Mouse (Mus musculus) liver, embryonic 14.5 days (tissue): ENCODE measurements at regions not wholly inside any gene's neighbourhood (a gene's known extent, or its start where the extent isn't known, plus 50 kb on each side); places are given as distances from the start of the nearest gene placed in this dataset.

ENCODE experiments used
- ATAC-seq: fragments of 200-750 bp; cut with Nextera tagmentation; 2 replicates; pipeline ENCODE4 v1.8.0; 2017; ENCODE audit warnings: moderate number of reproducible peaks, mild to moderate bottlenecking, moderate library complexity; ENCODE audit not compliant: insufficient read depth
- DNase-seq, 3 experiments: peaks; one replicate each; pipeline ENCODE4 v3.0.0-alpha.2; 2012 to 2013; ENCODE audit warnings: low read depth in 3 of 3, low spot score in 3 of 3
- H3K27ac ChIP-seq: fragments of 300-500 bp; sonication (generic); 2 replicates; pipeline ENCODE4 v1.5.1; 2014; ENCODE audit warnings: moderate library complexity, mild to moderate bottlenecking, control low read depth, inconsistent platforms
- H3K27me3 ChIP-seq: fragments of 300-500 bp; sonication (generic); 2 replicates; pipeline ENCODE4 v1.6.1; 2014; ENCODE audit warnings: mild to moderate bottlenecking, low read length, moderate library complexity; ENCODE audit not compliant: control insufficient read depth, insufficient read depth
- H3K36me3 ChIP-seq: fragments of 300-500 bp; sonication (generic); replicated peaks from 2 replicates; pipeline ENCODE4 v1.6.1; 2014; ENCODE audit warnings: low read depth; ENCODE audit not compliant: control insufficient read depth, insufficient read depth
- H3K4me1 ChIP-seq, 2 experiments: fragments of 200-500 bp in 1 of 2; fragments of 300-500 bp in 1 of 2; sonication (generic) in 1 of 2; replicated peaks; 2 replicates each; pipeline ENCODE4 v1.6.1; 2012 to 2014; ENCODE audit warnings: antibody characterized with exemption in 1 of 2, inconsistent platforms in 1 of 2, low read length in 1 of 2; ENCODE audit not compliant: control insufficient read depth in 2 of 2, insufficient read depth in 2 of 2
- H3K4me2 ChIP-seq: fragments of 300-500 bp; sonication (generic); 2 replicates; pipeline ENCODE4 v1.6.1; 2014; ENCODE audit warnings: low read depth, mild to moderate bottlenecking, control low read depth, moderate library complexity
- H3K4me3 ChIP-seq, 2 experiments: fragments of 200-500 bp in 1 of 2; fragments of 300-500 bp in 1 of 2; sonication (generic) in 1 of 2; 2 replicates each; pipeline ENCODE4 v1.5.1; 2012 to 2014; ENCODE audit warnings: low read depth in 2 of 2, low read length in 2 of 2, mild to moderate bottlenecking in 2 of 2, control low read depth in 1 of 2, inconsistent platforms in 1 of 2, moderate library complexity in 1 of 2; ENCODE audit not compliant: insufficient read depth in 1 of 2
- H3K9ac ChIP-seq: fragments of 300-500 bp; sonication (generic); replicated peaks from 2 replicates; pipeline ENCODE4 v1.6.1; 2014; ENCODE audit warnings: mild to moderate bottlenecking, control low read depth, moderate library complexity
- H3K9me3 ChIP-seq: fragments of 300-500 bp; sonication (generic); 2 replicates; pipeline ENCODE4 v1.6.1; 2016; ENCODE audit warnings: low read length, mixed read lengths; ENCODE audit not compliant: control insufficient read depth
- CTCF ChIP-seq: IDR thresholded peaks from 2 replicates; pipeline ENCODE4 v1.5.1; 2016; ENCODE audit warnings: antibody characterized with exemption, low read depth, control low read depth
- EP300 ChIP-seq: IDR thresholded peaks from 2 replicates; pipeline ENCODE4 v1.6.1; 2016; ENCODE audit warnings: antibody characterized with exemption, low read depth
- WGBS: fragments of 180-500 bp; shearing (Covaris S2); extraction: QIAGEN DNeasy Blood & Tissue Kit; methylation state at CpG from one replicate; pipeline ENCODE4 v1.1.7; 2014; ENCODE audit not compliant: insufficient replicate concordance; 5-methylcytosine and 5-hydroxymethylcytosine counted together

GRCm38 (mm10) chr13:107193426-107193825 lies 171.5 kb upstream of the Kif2a start:
- no peak overlapping the region for H3K9ac ChIP-seq
- H3K4me2 ChIP-seq = no peak overlapping the region
- no peak for ATAC-seq
- H3K4me3 ChIP-seq = no peak overlapping the region
- no peak for TF ChIP-seq EP300
- no peak for TF ChIP-seq CTCF
- no peaks in the 10 kb centered on the region for H3K36me3 ChIP-seq
- no peaks in the 10 kb centered on the region for H3K4me1 ChIP-seq
- no peaks in the 10 kb centered on the region for H3K9me3 ChIP-seq
- 67% methylated on average over 4 of the region's 4 CpGs for WGBS
- no peak overlapping the region for H3K27ac ChIP-seq
- no peak for DNase-seq
- no peaks in the 10 kb centered on the region for H3K27me3 ChIP-seq

GRCm38 (mm10) chr13:107187258-107187878 lies 165.4 kb upstream of the Kif2a start:
- no peak for TF ChIP-seq EP300
- no peak for TF ChIP-seq CTCF
- Histone ChIP-seq H3K27ac (no peak overlapping the region), H3K9me3 (no peaks in the 10 kb centered on the region), H3K36me3 (no peaks in the 10 kb centered on the region), H3K9ac (no peak overlapping the region), H3K27me3 (no peaks in the 10 kb centered on the region), H3K4me2 (no peak overlapping the region), H3K4me3 (no peak overlapping the region), H3K4me1 (no peaks in the 10 kb centered on the region)
- ATAC-seq (no peak), DNase-seq (no peak)
- 75% methylated on average over 11 of the region's 11 CpGs for WGBS

- Histone ChIP-seq H3K27me3 (no peaks in the 10 kb centered on the region), H3K9me3 (no peaks in the 10 kb centered on the region), H3K27ac (no peak overlapping the region), H3K36me3 (no peaks in the 10 kb centered on the region), H3K4me2 (no peak overlapping the region), H3K4me3 (no peak overlapping the region), H3K4me1 (no peaks in the 10 kb centered on the region), H3K9ac (no peak overlapping the region)
- ATAC-seq = no peak
- DNase-seq = no peak
- 13% methylated on average over 6 of the region's 6 CpGs for WGBS
- TF ChIP-seq CTCF = peak; percentile 60
- no peak for TF ChIP-seq EP300
Observed at GRCm38 (mm10) chr13:107182544-107182943, 160.6 kb upstream of the Kif2a start.

- Histone ChIP-seq H3K4me1 (no peaks in the 10 kb centered on the region), H3K4me3 (no peak overlapping the region), H3K27me3 (no peaks in the 10 kb centered on the region), H3K4me2 (no peak overlapping the region), H3K9me3 (no peaks in the 10 kb centered on the region), H3K36me3 (no peaks in the 10 kb centered on the region), H3K27ac (no peak overlapping the region), H3K9ac (no peak overlapping the region)
- no peak for ATAC-seq
- DNase-seq = no peak
- WGBS = 73% methylated on average over 5 of the region's 5 CpGs
- TF ChIP-seq EP300 (no peak), CTCF (no peak)
Observed at GRCm38 (mm10) chr13:107179551-107179950, 157.6 kb upstream of the Kif2a start.

GRCm38 (mm10) chr13:107177595-107177994 lies 155.7 kb upstream of the Kif2a start:
- Histone ChIP-seq H3K27me3 (no peaks in the 10 kb centered on the region), H3K36me3 (no peaks in the 10 kb centered on the region), H3K4me3 (no peak overlapping the region), H3K4me2 (no peak overlapping the region), H3K27ac (no peak overlapping the region), H3K9me3 (no peaks in the 10 kb centered on the region), H3K9ac (no peak overlapping the region), H3K4me1 (no peaks in the 10 kb centered on the region)
- DNase-seq = no peak
- 70% methylated on average over 7 of the region's 7 CpGs for WGBS
- ATAC-seq = no peak
- TF ChIP-seq EP300 = no peak
- no peak for TF ChIP-seq CTCF
